Mouse (Mus musculus) liver, embryonic 14.5 days (tissue): ENCODE data around the gene Pgpep1. TPM values are rescaled to one million over a fixed set of nuclear protein-coding genes. Genes with fewer than 3 reads are reported as not detected.

Experiments used
- ATAC-seq: fragments of 200-750 bp; cut with Nextera tagmentation; 2 replicates; pipeline ENCODE4 v1.8.0; 2017; ENCODE audit warnings: moderate number of reproducible peaks, mild to moderate bottlenecking, moderate library complexity; ENCODE audit not compliant: insufficient read depth
- DNase-seq, 3 experiments: peaks; one replicate each; pipeline ENCODE4 v3.0.0-alpha.2; 2012 to 2013; ENCODE audit warnings: low read depth in 3 of 3, low spot score in 3 of 3
- H3K27ac ChIP-seq: fragments of 300-500 bp; sonication (generic); 2 replicates; pipeline ENCODE4 v1.5.1; 2014; ENCODE audit warnings: moderate library complexity, mild to moderate bottlenecking, control low read depth, inconsistent platforms
- H3K27me3 ChIP-seq: fragments of 300-500 bp; sonication (generic); 2 replicates; pipeline ENCODE4 v1.6.1; 2014; ENCODE audit warnings: mild to moderate bottlenecking, low read length, moderate library complexity; ENCODE audit not compliant: control insufficient read depth, insufficient read depth
- H3K36me3 ChIP-seq: fragments of 300-500 bp; sonication (generic); replicated peaks from 2 replicates; pipeline ENCODE4 v1.6.1; 2014; ENCODE audit warnings: low read depth; ENCODE audit not compliant: control insufficient read depth, insufficient read depth
- H3K4me1 ChIP-seq, 2 experiments: fragments of 200-500 bp in 1 of 2; fragments of 300-500 bp in 1 of 2; sonication (generic) in 1 of 2; replicated peaks; 2 replicates each; pipeline ENCODE4 v1.6.1; 2012 to 2014; ENCODE audit warnings: antibody characterized with exemption in 1 of 2, inconsistent platforms in 1 of 2, low read length in 1 of 2; ENCODE audit not compliant: control insufficient read depth in 2 of 2, insufficient read depth in 2 of 2
- H3K4me2 ChIP-seq: fragments of 300-500 bp; sonication (generic); 2 replicates; pipeline ENCODE4 v1.6.1; 2014; ENCODE audit warnings: low read depth, mild to moderate bottlenecking, control low read depth, moderate library complexity
- H3K4me3 ChIP-seq, 2 experiments: fragments of 200-500 bp in 1 of 2; fragments of 300-500 bp in 1 of 2; sonication (generic) in 1 of 2; 2 replicates each; pipeline ENCODE4 v1.5.1; 2012 to 2014; ENCODE audit warnings: low read depth in 2 of 2, low read length in 2 of 2, mild to moderate bottlenecking in 2 of 2, control low read depth in 1 of 2, inconsistent platforms in 1 of 2, moderate library complexity in 1 of 2; ENCODE audit not compliant: insufficient read depth in 1 of 2
- H3K9ac ChIP-seq: fragments of 300-500 bp; sonication (generic); replicated peaks from 2 replicates; pipeline ENCODE4 v1.6.1; 2014; ENCODE audit warnings: mild to moderate bottlenecking, control low read depth, moderate library complexity
- H3K9me3 ChIP-seq: fragments of 300-500 bp; sonication (generic); 2 replicates; pipeline ENCODE4 v1.6.1; 2016; ENCODE audit warnings: low read length, mixed read lengths; ENCODE audit not compliant: control insufficient read depth
- CTCF ChIP-seq: IDR thresholded peaks from 2 replicates; pipeline ENCODE4 v1.5.1; 2016; ENCODE audit warnings: antibody characterized with exemption, low read depth, control low read depth
- EP300 ChIP-seq: IDR thresholded peaks from 2 replicates; pipeline ENCODE4 v1.6.1; 2016; ENCODE audit warnings: antibody characterized with exemption, low read depth
- WGBS: fragments of 180-500 bp; shearing (Covaris S2); extraction: QIAGEN DNeasy Blood & Tissue Kit; methylation state at CpG from one replicate; pipeline ENCODE4 v1.1.7; 2014; ENCODE audit not compliant: insufficient replicate concordance; 5-methylcytosine and 5-hydroxymethylcytosine counted together
- polyA plus RNA-seq, 2 experiments: library from polyadenylated mRNA; depleted of rRNA in 1 of 2; stranded (reverse) in 1 of 2; unstranded in 1 of 2; fragments of >200 nt; fragmentation: Nextera tagmentation in 1 of 2; extraction: Ambion mirVana in 1 of 2; gene quantifications; 2 replicates each; pipeline versions ENCODE4 v1.2.1 to v1.2.3; 2012 to 2014

The Pgpep1 gene
- polyA plus RNA-seq, 2 experiments = 8.6 to 19.8 TPM

GRCm38 (mm10) chr8:70663691-70664090, 3.5 kb upstream of the Pgpep1 start:
- no peak overlapping the region for H3K4me2 ChIP-seq
- TF ChIP-seq EP300 = no peak
- TF ChIP-seq CTCF = no peak
- ATAC-seq = no peak

GRCm38 (mm10) chr8:70659604-70660272, 450 bp downstream of the Pgpep1 start:
- Histone ChIP-seq H3K36me3 (no peaks in the 10 kb centered on the region; the same call in 1 of the 2 replicates), H3K4me3 (peak overlapping the region; percentile 82 to 84), H3K9ac (peak overlapping the region; percentile 89), H3K4me1 (peaks cover 11 to 24% of the 10 kb centered on the region in 2 experiments), H3K27ac (peak overlapping the region; percentile 74), H3K4me2 (peak overlapping the region; percentile 97), H3K9me3 (no peaks in the 10 kb centered on the region), H3K27me3 (no peaks in the 10 kb centered on the region)
- DNase-seq = peak; percentile 76 to 80 (median 79)
- WGBS = 1% methylated on average over 44 of the region's 44 CpGs
- TF ChIP-seq EP300 (no peak), CTCF (no peak)
- peak; percentile 93 for ATAC-seq

More at GRCm38 (mm10) chr8:70663691-70664090, 3.5 kb upstream of the Pgpep1 start:
- no peak overlapping the region for H3K27ac ChIP-seq
- peaks cover 18 to 33% of the 10 kb centered on the region in 2 experiments for H3K4me1 ChIP-seq
- H3K4me3 ChIP-seq = no peak overlapping the region
- 74% methylated on average over 4 of the region's 4 CpGs for WGBS
- H3K9ac ChIP-seq = no peak overlapping the region
- no peaks in the 10 kb centered on the region for H3K27me3 ChIP-seq
- DNase-seq = no peak
- H3K9me3 ChIP-seq = no peaks in the 10 kb centered on the region
- no peaks in the 10 kb centered on the region for H3K36me3 ChIP-seq

GRCm38 (mm10) chr8:70658897-70659603, 1.1 kb downstream of the Pgpep1 start:
- WGBS = 2% methylated on average over 31 of the region's 31 CpGs
- H3K4me2 ChIP-seq = peak overlapping the region; percentile 97
- no peaks in the 10 kb centered on the region for H3K27me3 ChIP-seq
- H3K9ac ChIP-seq = peak overlapping the region; percentile 89
- peak; percentile 69 for ATAC-seq
- peak overlapping the region; percentile 82 to 84 for H3K4me3 ChIP-seq
- no peaks in the 10 kb centered on the region for H3K9me3 ChIP-seq
- TF ChIP-seq EP300 (no peak), CTCF (no peak)
- H3K36me3 ChIP-seq = no peaks in the 10 kb centered on the region; the same call in 1 of the 2 replicates
- H3K4me1 ChIP-seq = peaks cover 11 to 24% of the 10 kb centered on the region in 2 experiments
- no peak for DNase-seq
- H3K27ac ChIP-seq = peak overlapping the region; percentile 74

GRCm38 (mm10) chr8:70657739-70658138, 2.4 kb downstream of the Pgpep1 start:
- 76% methylated on average over 2 of the region's 2 CpGs for WGBS
- Histone ChIP-seq H3K4me2 (peak overlapping the region; percentile 14; the same call in 1 of the 2 replicates), H3K9me3 (no peaks in the 10 kb centered on the region), H3K4me1 (peaks cover 11 to 24% of the 10 kb centered on the region in 2 experiments), H3K27ac (no peak overlapping the region), H3K4me3 (no peak overlapping the region), H3K27me3 (no peaks in the 10 kb centered on the region), H3K36me3 (no peaks in the 10 kb centered on the region; the same call in 1 of the 2 replicates), H3K9ac (no peak overlapping the region)
- no peak for ATAC-seq
- DNase-seq = no peak
- TF ChIP-seq EP300 = no peak

- H3K27ac ChIP-seq = no peak overlapping the region
- no peaks in the 10 kb centered on the region for H3K9me3 ChIP-seq
- no peaks in the 10 kb centered on the region for H3K27me3 ChIP-seq
- H3K9ac ChIP-seq = no peak overlapping the region
- H3K36me3 ChIP-seq = no peaks in the 10 kb centered on the region; the same call in 1 of the 2 replicates
- DNase-seq (no peak), ATAC-seq (no peak)
- H3K4me2 ChIP-seq = no peak overlapping the region
- peaks cover 11 to 24% of the 10 kb centered on the region in 2 experiments for H3K4me1 ChIP-seq
- H3K4me3 ChIP-seq = no peak overlapping the region
- WGBS = 82% methylated on average over 3 of the region's 3 CpGs
- TF ChIP-seq EP300 (no peak), CTCF (no peak)
Observed at GRCm38 (mm10) chr8:70657214-70657613, 3.0 kb downstream of the Pgpep1 start.
